Mouse (Mus musculus): ENCODE measurements around the gene Trio. TPM values are rescaled to one million over a fixed set of nuclear protein-coding genes. Genes with fewer than 3 reads are reported as not detected.

Trio gene
- polyA plus RNA-seq, 1 experiment from 2014 or later: 45.3 TPM

DNA sequence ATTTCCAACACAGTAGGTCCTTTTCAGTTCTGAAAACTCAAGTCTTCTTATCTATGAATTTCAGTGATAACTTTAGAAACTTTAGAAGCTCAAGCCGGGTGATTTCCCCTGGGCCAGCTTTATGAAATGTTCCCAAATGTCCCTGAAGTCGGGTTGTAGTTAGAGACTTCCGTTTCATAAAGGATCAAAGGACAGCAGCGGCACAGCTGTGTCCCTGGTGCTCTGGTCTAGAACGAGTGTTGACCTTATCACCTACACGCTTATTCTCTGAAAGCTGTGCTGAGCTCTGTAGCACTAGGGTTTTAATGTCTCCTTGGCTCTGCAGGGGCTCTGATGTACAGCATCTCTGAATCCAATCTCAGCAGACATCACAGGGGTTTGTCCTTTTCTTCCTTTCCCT, 267.0 kb downstream of the Trio start:
- Histone ChIP-seq H3K9me3 (replicated peaks) (no peaks in the 10 kb centered on the region), H3K9ac (no peak overlapping the region), H3K36me3 (peaks cover 56% of the 10 kb centered on the region), H3K27ac (replicated peaks) (no peak overlapping the region), H3K27me3 (no peaks in the 10 kb centered on the region), H3K4me2 (replicated peaks) (no peak overlapping the region), H3K4me3 (replicated peaks) (no peak overlapping the region), H3K4me1 (peaks cover 50% of the 10 kb centered on the region)
- no peak for ATAC-seq (ENCODE audit: insufficient number of reproducible peaks, low FRiP score, low TSS enrichment, low read depth)
- 37% methylated on average over 6 of the region's 6 CpGs for WGBS

- no peak overlapping the region for H3K9ac ChIP-seq
- H3K4me2 ChIP-seq (replicated peaks): no peak overlapping the region
- peaks cover 69% of the 10 kb centered on the region for H3K36me3 ChIP-seq
- H3K4me3 ChIP-seq (replicated peaks): no peak overlapping the region
- H3K9me3 ChIP-seq (replicated peaks): no peaks in the 10 kb centered on the region
- ATAC-seq (ENCODE audit: insufficient number of reproducible peaks, low FRiP score, low TSS enrichment, low read depth): no peak
- no peaks in the 10 kb centered on the region for H3K27me3 ChIP-seq
- H3K27ac ChIP-seq (replicated peaks): no peak overlapping the region
- peaks cover 48% of the 10 kb centered on the region for H3K4me1 ChIP-seq
- WGBS: 79% methylated on average over 11 of the region's 11 CpGs
Observed at GRCm38 (mm10) chr15:27756426-27756825, 269.2 kb downstream of the Trio start.

- Histone ChIP-seq H3K9me3 (replicated peaks) (no peaks in the 10 kb centered on the region), H3K36me3 (peaks cover 85% of the 10 kb centered on the region), H3K4me2 (replicated peaks) (no peak overlapping the region), H3K9ac (no peak overlapping the region), H3K27me3 (no peaks in the 10 kb centered on the region), H3K4me1 (peaks cover 31% of the 10 kb centered on the region), H3K27ac (replicated peaks) (peak overlapping the region; percentile 55; the same call in 1 of the 2 replicates), H3K4me3 (replicated peaks) (no peak overlapping the region)
- 72% methylated on average over 7 of the region's 7 CpGs for WGBS
- ATAC-seq (ENCODE audit: insufficient number of reproducible peaks, low FRiP score, low TSS enrichment, low read depth): no peak
Observed at GRCm38 (mm10) chr15:27754571-27755260, 270.9 kb downstream of the Trio start.

- Histone ChIP-seq H3K36me3 (peaks cover 85% of the 10 kb centered on the region), H3K4me2 (replicated peaks) (no peak overlapping the region), H3K4me3 (replicated peaks) (no peak overlapping the region), H3K9me3 (replicated peaks) (no peaks in the 10 kb centered on the region), H3K4me1 (peaks cover 27% of the 10 kb centered on the region), H3K9ac (no peak overlapping the region), H3K27me3 (no peaks in the 10 kb centered on the region), H3K27ac (replicated peaks) (no peak overlapping the region; the same call in 1 of the 2 replicates)
- ATAC-seq (ENCODE audit: insufficient number of reproducible peaks, low FRiP score, low TSS enrichment, low read depth): no peak
- WGBS: 64% methylated on average over 5 of the region's 5 CpGs
Observed at GRCm38 (mm10) chr15:27753923-27754322, 271.7 kb downstream of the Trio start.

DNA sequence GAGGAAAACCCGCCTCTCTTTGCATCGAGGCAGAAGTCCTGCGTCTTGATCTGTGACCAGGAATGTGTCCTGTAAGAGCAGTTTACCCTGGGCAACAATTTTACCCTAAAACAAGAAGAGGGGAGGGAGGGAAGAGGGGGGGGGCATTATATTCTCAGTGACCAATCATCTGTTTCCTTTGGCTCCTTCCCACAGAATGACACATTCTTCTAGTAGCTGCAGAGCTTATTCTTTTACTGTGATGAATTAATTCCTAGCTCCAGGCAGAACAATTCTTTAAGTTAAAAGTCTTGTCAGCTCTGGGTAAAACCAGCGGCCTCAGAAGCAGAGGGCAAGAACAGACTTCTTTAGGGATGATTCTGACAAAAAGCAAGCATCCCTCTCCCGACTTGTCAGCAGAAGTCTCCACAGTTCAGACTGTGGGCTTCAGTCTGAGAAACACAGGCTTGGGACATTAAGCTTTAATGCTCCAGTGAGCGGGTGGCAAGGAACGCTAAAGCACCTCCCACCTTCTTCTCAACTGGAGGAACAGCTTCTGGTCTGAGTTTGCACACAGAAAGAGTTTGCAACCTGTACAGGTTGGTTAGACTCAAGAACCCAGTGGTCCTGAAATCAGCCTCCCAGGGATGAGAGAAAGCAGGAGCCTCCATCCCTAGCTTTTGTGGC, 272.8 kb downstream of the Trio start:
- H3K4me1 ChIP-seq: peaks cover 27% of the 10 kb centered on the region
- H3K9ac ChIP-seq: no peak overlapping the region
- H3K27ac ChIP-seq (replicated peaks): peak overlapping the region; percentile 28; the same call in 1 of the 2 replicates
- no peak overlapping the region for H3K4me2 ChIP-seq (replicated peaks)
- peaks cover 92% of the 10 kb centered on the region for H3K36me3 ChIP-seq
- no peaks in the 10 kb centered on the region for H3K9me3 ChIP-seq (replicated peaks)
- no peak for ATAC-seq (ENCODE audit: insufficient number of reproducible peaks, low FRiP score, low TSS enrichment, low read depth)
- no peaks in the 10 kb centered on the region for H3K27me3 ChIP-seq
- WGBS: 53% methylated on average over 7 of the region's 7 CpGs
- H3K4me3 ChIP-seq (replicated peaks): no peak overlapping the region

DNA sequence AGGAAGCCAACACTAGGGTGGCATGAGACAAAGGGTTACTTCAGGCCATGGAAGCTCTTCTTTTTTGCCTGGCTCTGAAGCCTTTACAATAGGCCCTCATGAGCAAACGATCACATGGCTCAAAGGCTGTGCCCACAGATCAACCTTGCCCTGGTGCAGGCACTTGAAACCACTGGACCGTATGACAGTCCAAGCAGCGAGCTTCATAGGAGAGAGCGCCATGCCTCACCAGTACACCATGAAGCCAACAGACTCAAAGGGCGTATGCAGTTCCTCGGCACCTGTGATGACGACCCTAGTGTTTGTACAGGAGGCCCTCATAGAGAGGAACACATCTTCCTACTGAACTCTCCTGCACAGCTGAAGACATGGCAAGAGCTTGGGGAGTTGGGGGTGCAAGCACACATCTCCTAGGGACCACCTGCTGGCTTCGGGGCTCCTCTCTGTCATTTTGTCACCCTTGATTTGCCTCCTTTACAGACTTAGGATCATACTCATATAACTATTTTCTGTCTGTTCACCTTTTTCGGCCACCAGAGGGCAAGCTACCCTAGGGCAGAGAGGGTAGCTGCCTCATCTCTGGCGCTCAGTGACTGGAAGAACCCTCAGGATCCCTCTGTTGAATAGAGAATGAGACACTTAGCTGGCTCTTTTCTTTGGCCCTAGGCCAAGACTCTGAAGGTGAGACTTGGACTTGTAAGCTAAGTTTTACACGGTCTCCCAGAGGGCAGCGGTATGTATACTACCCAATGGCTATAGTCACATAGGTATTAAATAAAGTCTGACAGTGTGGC, 273.8 kb downstream of the Trio start:
- peaks cover 27% of the 10 kb centered on the region for H3K4me1 ChIP-seq
- no peak for ATAC-seq (ENCODE audit: insufficient number of reproducible peaks, low FRiP score, low TSS enrichment, low read depth)
- H3K27me3 ChIP-seq: no peaks in the 10 kb centered on the region
- H3K36me3 ChIP-seq: peaks cover 94% of the 10 kb centered on the region
- H3K4me3 ChIP-seq (replicated peaks): no peak overlapping the region
- H3K27ac ChIP-seq (replicated peaks): no peak overlapping the region
- no peaks in the 10 kb centered on the region for H3K9me3 ChIP-seq (replicated peaks)
- no peak overlapping the region for H3K4me2 ChIP-seq (replicated peaks)
- 74% methylated on average over 12 of the region's 12 CpGs for WGBS
- no peak overlapping the region for H3K9ac ChIP-seq

DNA sequence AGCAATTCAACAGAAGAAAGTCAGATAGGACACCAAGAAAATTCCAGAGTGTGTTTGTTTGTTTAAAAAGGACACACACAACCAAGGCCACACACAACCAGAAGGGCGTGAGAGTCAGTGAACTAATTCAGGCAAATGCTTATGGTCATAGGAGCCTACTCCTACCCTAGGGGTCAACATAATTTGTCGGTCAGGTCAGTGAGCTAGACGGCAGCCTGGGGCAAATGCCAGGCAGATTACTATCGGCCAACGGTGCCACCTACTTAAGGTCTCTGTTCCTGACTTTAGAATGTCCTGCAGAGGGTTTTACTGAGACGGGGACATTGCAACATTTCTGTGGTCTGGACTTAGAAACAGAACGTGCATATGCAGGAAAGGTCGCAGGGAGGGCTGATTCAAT, 276.9 kb downstream of the Trio start:
- no peak overlapping the region for H3K4me3 ChIP-seq (replicated peaks)
- peaks cover 9% of the 10 kb centered on the region for H3K4me1 ChIP-seq
- 75% methylated on average over 8 of the region's 8 CpGs for WGBS
- no peak overlapping the region for H3K27ac ChIP-seq (replicated peaks)
- H3K27me3 ChIP-seq: no peaks in the 10 kb centered on the region
- no peak for ATAC-seq (ENCODE audit: insufficient number of reproducible peaks, low FRiP score, low TSS enrichment, low read depth)
- H3K4me2 ChIP-seq (replicated peaks): no peak overlapping the region
- H3K9me3 ChIP-seq (replicated peaks): no peaks in the 10 kb centered on the region
- peaks cover 94% of the 10 kb centered on the region for H3K36me3 ChIP-seq
- H3K9ac ChIP-seq: no peak overlapping the region

DNA sequence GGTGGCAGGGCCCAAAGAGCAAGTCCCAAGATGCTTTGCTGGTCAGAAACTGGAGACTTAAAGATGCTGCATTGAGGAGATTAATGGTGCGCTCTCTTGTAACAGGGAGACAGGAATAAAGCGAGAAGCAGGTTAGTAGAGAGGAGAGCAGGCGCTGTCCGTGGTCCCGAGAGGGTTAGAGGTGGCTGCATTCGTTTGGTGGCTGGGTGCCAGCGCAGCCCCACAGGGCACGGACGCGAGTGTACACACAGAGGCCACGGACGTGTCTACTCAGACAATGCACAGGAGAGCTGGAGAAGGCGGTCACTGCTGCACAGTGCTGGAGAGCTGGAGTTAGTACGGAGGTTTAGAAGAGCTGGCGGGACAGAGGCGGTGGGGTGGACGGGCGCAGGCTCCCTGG, 278.1 kb downstream of the Trio start:
- no peaks in the 10 kb centered on the region for H3K9me3 ChIP-seq (replicated peaks)
- H3K27me3 ChIP-seq: no peaks in the 10 kb centered on the region
- WGBS: 85% methylated on average over 18 of the region's 18 CpGs
- H3K9ac ChIP-seq: no peak overlapping the region
- peaks cover 96% of the 10 kb centered on the region for H3K36me3 ChIP-seq
- ATAC-seq (ENCODE audit: insufficient number of reproducible peaks, low FRiP score, low TSS enrichment, low read depth): no peak
- H3K27ac ChIP-seq (replicated peaks): no peak overlapping the region
- H3K4me2 ChIP-seq (replicated peaks): no peak overlapping the region
- H3K4me1 ChIP-seq: no peaks in the 10 kb centered on the region
- no peak overlapping the region for H3K4me3 ChIP-seq (replicated peaks)

GRCm38 (mm10) chr15:27744995-27745394, 280.7 kb downstream of the Trio start:
- Histone ChIP-seq H3K4me3 (replicated peaks) (no peak overlapping the region), H3K9me3 (replicated peaks) (no peaks in the 10 kb centered on the region), H3K9ac (no peak overlapping the region), H3K4me2 (replicated peaks) (no peak overlapping the region), H3K36me3 (peaks cover 90% of the 10 kb centered on the region), H3K27ac (replicated peaks) (no peak overlapping the region), H3K27me3 (no peaks in the 10 kb centered on the region), H3K4me1 (no peaks in the 10 kb centered on the region)
- no peak for ATAC-seq (ENCODE audit: insufficient number of reproducible peaks, low FRiP score, low TSS enrichment, low read depth)
- 87% methylated on average over 5 of the region's 5 CpGs for WGBS

DNA sequence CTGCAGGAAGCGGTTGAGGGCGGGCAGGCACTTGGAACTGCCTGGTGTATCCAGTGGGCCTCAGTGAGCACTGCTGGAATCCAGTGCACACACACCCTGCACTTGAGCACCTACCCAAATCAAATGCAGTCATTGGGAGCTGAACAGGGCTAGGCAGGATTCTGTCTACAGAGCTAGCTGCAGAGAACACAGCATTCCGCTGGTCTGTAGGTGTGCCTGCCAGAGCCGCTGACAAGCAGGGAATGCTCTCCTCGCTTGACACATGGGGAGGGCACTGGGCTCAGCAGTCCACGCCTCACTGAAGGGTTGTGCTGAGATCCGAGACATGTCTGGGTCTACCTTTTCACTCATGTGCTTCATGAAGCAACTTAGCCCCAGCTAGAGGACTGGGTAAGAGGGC, 285.6 kb downstream of the Trio start:
- Histone ChIP-seq H3K9ac (no peak overlapping the region), H3K4me2 (replicated peaks) (no peak overlapping the region), H3K27ac (replicated peaks) (no peak overlapping the region), H3K9me3 (replicated peaks) (no peaks in the 10 kb centered on the region), H3K4me1 (no peaks in the 10 kb centered on the region), H3K36me3 (peaks cover 83% of the 10 kb centered on the region), H3K27me3 (no peaks in the 10 kb centered on the region), H3K4me3 (replicated peaks) (no peak overlapping the region)
- 83% methylated on average over 7 of the region's 7 CpGs for WGBS
- no peak for ATAC-seq (ENCODE audit: insufficient number of reproducible peaks, low FRiP score, low TSS enrichment, low read depth)

DNA sequence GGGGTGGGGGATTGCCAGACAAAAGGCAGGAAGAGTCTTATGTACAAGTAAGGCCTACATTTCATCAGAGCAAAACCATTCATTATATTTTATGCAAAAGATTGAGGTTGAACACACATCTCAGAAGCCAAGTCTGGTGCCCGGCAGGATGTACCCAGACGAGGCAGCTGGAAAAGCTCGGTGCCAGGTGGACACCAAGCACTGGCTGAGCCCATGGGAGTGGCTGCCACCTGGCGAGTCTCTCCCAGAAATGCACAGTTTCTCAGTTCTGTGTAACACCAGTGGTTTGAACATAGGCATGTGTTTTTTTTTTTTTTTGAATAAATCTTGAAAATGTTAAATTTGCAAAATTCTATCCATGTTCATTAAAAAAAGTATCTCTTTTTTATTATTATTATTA, 293.8 kb downstream of the Trio start:
- Histone ChIP-seq H3K27ac (replicated peaks) (no peak overlapping the region), H3K9me3 (replicated peaks) (no peaks in the 10 kb centered on the region), H3K27me3 (no peaks in the 10 kb centered on the region), H3K4me1 (no peaks in the 10 kb centered on the region), H3K4me2 (replicated peaks) (no peak overlapping the region), H3K4me3 (replicated peaks) (no peak overlapping the region), H3K9ac (no peak overlapping the region), H3K36me3 (peaks cover 58% of the 10 kb centered on the region)
- ATAC-seq (ENCODE audit: insufficient number of reproducible peaks, low FRiP score, low TSS enrichment, low read depth): no peak
- WGBS: 82% methylated on average over 4 of the region's 4 CpGs

Measured in embryonic facial prominence, embryonic 15.5 days (tissue).